ENCODE assay signal across 15 mouse cellular contexts in genomic region chr16:13521359-13521758, GRCm38 (mm10).
DNase-seq lines count a peak whose midpoint lies in the region; ATAC-seq and TF ChIP-seq lines count a peak whose summit lies in the region.
"Had no signal": no experiment of that assay in that cellular context is flagged by ENCODE, and none has a peak within 500 bp of the region (broad histone marks: within the 10 kb centered on the region; RNA-seq: fewer than 3 reads in every experiment).

No protein-coding gene starts in this region.

- peak; percentile 45 to 52 for DNase-seq in heart, adult 18-20 months
- DNase-seq in NIH3T3 (ENCODE audit: low read depth), result peak; percentile 82
- DNase-seq in gastrocnemius, adult 2 months, result peak; percentile 91
- DNase-seq in lung, postnatal 25 days (ENCODE audit: low spot score), result peak; percentile 17
- DNase-seq in left cerebral cortex, postnatal 36 days (ENCODE audit: low spot score in 2 of 2), result no peak
- DNase-seq: kidney, adult 11 months; kidney, postnatal 4 days; layer of hippocampus, postnatal 36 days; thymus, postnatal 4 days had no signal

- H3K4me2 ChIP-seq in heart, embryonic 12.5 days, result no peak overlapping the region
- no peak overlapping the region for H3K4me2 ChIP-seq in hindbrain, embryonic 13.5 days
- H3K4me2 ChIP-seq: forebrain, embryonic 15.5 days; hindbrain, embryonic 14.5 days; neural tube, embryonic 13.5 days had no signal

- WGBS in heart, embryonic 12.5 days, result 56% methylated on average over 6 of the region's 6 CpGs
- 83% methylated on average over 6 of the region's 6 CpGs for WGBS in hindbrain, embryonic 13.5 days

- no peaks in the 10 kb centered on the region for H3K9me3 ChIP-seq in heart, embryonic 12.5 days (replicated peaks)
- H3K9me3 ChIP-seq in hindbrain, embryonic 13.5 days, result no peaks in the 10 kb centered on the region
- H3K9me3 ChIP-seq: forebrain, embryonic 15.5 days; neural tube, embryonic 13.5 days had no signal

- TF ChIP-seq CTCF in gastrocnemius, adult 2 months (IDR thresholded peaks at IDR 0.05), result no peak

- H3K9ac ChIP-seq in heart, embryonic 12.5 days, result no peak overlapping the region
- no peak overlapping the region for H3K9ac ChIP-seq in hindbrain, embryonic 13.5 days
- H3K9ac ChIP-seq: forebrain, embryonic 15.5 days; hindbrain, embryonic 14.5 days; liver, embryonic 14.5 days; neural tube, embryonic 13.5 days had no signal

- H3K36me3 ChIP-seq in heart, embryonic 12.5 days, result no peaks in the 10 kb centered on the region
- no peaks in the 10 kb centered on the region for H3K36me3 ChIP-seq in hindbrain, embryonic 13.5 days
- H3K36me3 ChIP-seq: forebrain, embryonic 15.5 days; neural tube, embryonic 13.5 days had no signal

- no peaks in the 10 kb centered on the region for H3K27me3 ChIP-seq in heart, embryonic 12.5 days (replicated peaks)
- no peaks in the 10 kb centered on the region for H3K27me3 ChIP-seq in hindbrain, embryonic 13.5 days
- H3K27me3 ChIP-seq: forebrain, embryonic 15.5 days; neural tube, embryonic 13.5 days had no signal

- intact Hi-C loops in gastrocnemius, adult 2 months (cut with DNase I), result loop anchor here (5.0 kb wide), 1 partner anchor 64 kb away; no protein-coding TSS in a partner anchor
- intact Hi-C loops in left cerebral cortex, postnatal 36 days (cut with DNase I), result no loop called here

- H3K4me1 ChIP-seq in heart, embryonic 12.5 days (replicated peaks), result no peaks in the 10 kb centered on the region
- no peaks in the 10 kb centered on the region for H3K4me1 ChIP-seq in hindbrain, embryonic 13.5 days (replicated peaks)
- H3K4me1 ChIP-seq: forebrain, embryonic 15.5 days; neural tube, embryonic 13.5 days had no signal

- no peak overlapping the region for H3K4me3 ChIP-seq in heart, embryonic 12.5 days
- H3K4me3 ChIP-seq in gastrocnemius, adult 2 months, result no peak overlapping the region
- no peak overlapping the region for H3K4me3 ChIP-seq in hindbrain, embryonic 13.5 days
- H3K4me3 ChIP-seq: forebrain, embryonic 15.5 days; neural tube, embryonic 13.5 days had no signal

- H3K27ac ChIP-seq in heart, embryonic 12.5 days (ENCODE audit: poor library complexity, severe bottlenecking), result no peak overlapping the region
- peak overlapping the region; percentile 92 for H3K27ac ChIP-seq in gastrocnemius, adult 2 months
- H3K27ac ChIP-seq in hindbrain, embryonic 13.5 days, result no peak overlapping the region
- H3K27ac ChIP-seq: forebrain, embryonic 15.5 days; hindbrain, embryonic 14.5 days; liver, embryonic 14.5 days; neural tube, embryonic 13.5 days had no signal

- no peak for ATAC-seq in heart, embryonic 12.5 days (ENCODE audit: insufficient number of reproducible peaks, low FRiP score)
- no peak for ATAC-seq in hindbrain, embryonic 13.5 days (ENCODE audit: low FRiP score)
- ATAC-seq: forebrain, embryonic 15.5 days had no signal

Comparison
In these comparisons a context has a peak if more than half of its experiments do, and no peak if none do; other contexts are left out.
1. DNase-seq: peak in heart, adult 18-20 months (2 of 2), NIH3T3 (single experiment), gastrocnemius, adult 2 months (single experiment) and lung, postnatal 25 days (single experiment); none in left cerebral cortex, postnatal 36 days (0 of 2).